In genomic region chr5:147976001-147976400, GRCm38 (mm10) we compare ENCODE assay signal across 26 mouse cellular contexts.
"Had no signal": no experiment of that assay in that cellular context is flagged by ENCODE, and none has a peak within 500 bp of the region (broad histone marks: within the 10 kb centered on the region; RNA-seq: fewer than 3 reads in every experiment).

No protein-coding gene starts in this region.

- H3K27ac ChIP-seq: gastrocnemius, adult 2 months; heart, embryonic 10.5 days; hindbrain, embryonic 10.5 days; hindbrain, embryonic 12.5 days; hindbrain, embryonic 14.5 days; kidney, embryonic 15.5 days; kidney, postnatal 0 days; liver, embryonic 13.5 days; liver, embryonic 15.5 days had no signal

- H3K4me2 ChIP-seq: hindbrain, embryonic 12.5 days; hindbrain, embryonic 14.5 days; kidney, embryonic 15.5 days; liver, embryonic 11.5 days; liver, embryonic 13.5 days; liver, embryonic 15.5 days had no signal

- H3K9me3 ChIP-seq: heart, embryonic 10.5 days; hindbrain, embryonic 10.5 days; hindbrain, embryonic 12.5 days; kidney, embryonic 15.5 days; liver, embryonic 13.5 days; liver, embryonic 15.5 days had no signal

- H3K36me3 ChIP-seq: heart, embryonic 10.5 days; hindbrain, embryonic 10.5 days; hindbrain, embryonic 12.5 days; kidney, embryonic 15.5 days; liver, embryonic 13.5 days; liver, embryonic 15.5 days had no signal

- DNase-seq: gastrocnemius, adult 2 months; gastrocnemius, postnatal 10 days; gastrocnemius, postnatal 25 days; heart, adult 18-20 months; heart, postnatal 10 days; heart, postnatal 4 days; kidney, adult 11 months; kidney, adult 2 months; kidney, adult 9 months; kidney, postnatal 14 days; kidney, postnatal 36 days; layer of hippocampus, adult 9-11 months; layer of hippocampus, postnatal 36 days; left cerebral cortex, postnatal 4 days; liver; liver, embryonic 13.5 days had no signal

- H3K4me3 ChIP-seq: gastrocnemius, adult 2 months; heart, embryonic 10.5 days; hindbrain, embryonic 10.5 days; hindbrain, embryonic 12.5 days; kidney, embryonic 15.5 days; liver, embryonic 13.5 days; liver, embryonic 15.5 days had no signal

- H3K4me1 ChIP-seq: heart, embryonic 10.5 days; hindbrain, embryonic 10.5 days; hindbrain, embryonic 12.5 days; kidney, embryonic 15.5 days; liver, embryonic 13.5 days; liver, embryonic 15.5 days had no signal

- ATAC-seq: hindbrain, embryonic 16.5 days; intestine, embryonic 16.5 days had no signal

- H3K27me3 ChIP-seq: hindbrain, embryonic 12.5 days; kidney, embryonic 15.5 days; liver, embryonic 13.5 days; liver, embryonic 15.5 days had no signal

- H3K9ac ChIP-seq: hindbrain, embryonic 12.5 days; hindbrain, embryonic 14.5 days; kidney, embryonic 15.5 days; liver, embryonic 13.5 days; liver, embryonic 15.5 days had no signal
